Mouse (Mus musculus): ENCODE data around the gene March11. TPM values are rescaled to one million over a fixed set of nuclear protein-coding genes. Genes with fewer than 3 reads are reported as not detected.
A peak's percentile ranks its signal among the peaks of the same experiment; 100 is the strongest.

The March11 gene
- total and polyA plus RNA-seq, 2 experiments from 2014 or later = 5.6 to 6.5 TPM

- H3K9me3 ChIP-seq (ENCODE audit: low read length) = no peaks in the 10 kb centered on the region
- no peak for DNase-seq (ENCODE audit: low spot score)
- H3K4me1 ChIP-seq (ENCODE audit: insufficient read depth, low read length) = no peaks in the 10 kb centered on the region
- H3K4me3 ChIP-seq (ENCODE audit: low read depth, low read length) = no peak overlapping the region
- 77% methylated on average over 6 of the region's 6 CpGs for WGBS
- H3K9ac ChIP-seq (replicated peaks; ENCODE audit: low read length, poor library complexity, severe bottlenecking) = no peak overlapping the region
- no peak for TF ChIP-seq CTCF (IDR thresholded peaks at IDR 0.05)
- H3K27ac ChIP-seq (ENCODE audit: low read depth, low read length) = no peak overlapping the region
- no peak for ATAC-seq (ENCODE audit: low FRiP score)
- H3K27me3 ChIP-seq (ENCODE audit: insufficient read depth, low read length) = no peaks in the 10 kb centered on the region
- no peak overlapping the region for H3K4me2 ChIP-seq (ENCODE audit: low read depth, low read length, poor library complexity, severe bottlenecking)
- no peaks in the 10 kb centered on the region for H3K36me3 ChIP-seq (ENCODE audit: insufficient read depth, low read length)
Observed at GRCm38 (mm10) chr15:26340966-26341365, 32.1 kb downstream of the March11 start.

GRCm38 (mm10) chr15:26344329-26344728, 35.5 kb downstream of the March11 start:
- H3K36me3 ChIP-seq (ENCODE audit: insufficient read depth, low read length) = no peaks in the 10 kb centered on the region
- ATAC-seq (ENCODE audit: low FRiP score) = no peak
- 82% methylated on average over 5 of the region's 5 CpGs for WGBS

GRCm38 (mm10) chr15:26353656-26354055, 44.8 kb downstream of the March11 start:
- DNase-seq (ENCODE audit: low spot score) = no peak
- H3K4me1 ChIP-seq (ENCODE audit: insufficient read depth, low read length) = no peaks in the 10 kb centered on the region
- no peak overlapping the region for H3K4me3 ChIP-seq (ENCODE audit: low read depth, low read length)
- no peak for ATAC-seq (ENCODE audit: low FRiP score)
- H3K4me2 ChIP-seq (ENCODE audit: low read depth, low read length, poor library complexity, severe bottlenecking) = no peak overlapping the region
- no peak overlapping the region for H3K9ac ChIP-seq (replicated peaks; ENCODE audit: low read length, poor library complexity, severe bottlenecking)
- no peak overlapping the region for H3K27ac ChIP-seq (ENCODE audit: low read depth, low read length)
- no peaks in the 10 kb centered on the region for H3K9me3 ChIP-seq (ENCODE audit: low read length)
- H3K27me3 ChIP-seq (ENCODE audit: insufficient read depth, low read length) = no peaks in the 10 kb centered on the region
- no peak for TF ChIP-seq CTCF (IDR thresholded peaks at IDR 0.05)
- no peaks in the 10 kb centered on the region for H3K36me3 ChIP-seq (ENCODE audit: insufficient read depth, low read length)

More at GRCm38 (mm10) chr15:26344329-26344728, 35.5 kb downstream of the March11 start:
- DNase-seq (ENCODE audit: low spot score) = no peak
- Histone ChIP-seq H3K27ac (ENCODE audit: low read depth, low read length) (no peak overlapping the region), H3K4me2 (ENCODE audit: low read depth, low read length, poor library complexity, severe bottlenecking) (no peak overlapping the region), H3K4me1 (ENCODE audit: insufficient read depth, low read length) (no peaks in the 10 kb centered on the region), H3K9me3 (ENCODE audit: low read length) (no peaks in the 10 kb centered on the region), H3K4me3 (ENCODE audit: low read depth, low read length) (no peak overlapping the region), H3K27me3 (ENCODE audit: insufficient read depth, low read length) (no peaks in the 10 kb centered on the region), H3K9ac (replicated peaks; ENCODE audit: low read length, poor library complexity, severe bottlenecking) (no peak overlapping the region)
- TF ChIP-seq CTCF (IDR thresholded peaks at IDR 0.05) = no peak

- 13% methylated on average over 7 of the region's 7 CpGs for WGBS
- Histone ChIP-seq H3K4me3 (ENCODE audit: low read depth, low read length) (no peak overlapping the region), H3K4me1 (ENCODE audit: insufficient read depth, low read length) (no peaks in the 10 kb centered on the region), H3K36me3 (ENCODE audit: insufficient read depth, low read length) (no peaks in the 10 kb centered on the region), H3K27me3 (ENCODE audit: insufficient read depth, low read length) (no peaks in the 10 kb centered on the region), H3K4me2 (ENCODE audit: low read depth, low read length, poor library complexity, severe bottlenecking) (peak overlapping the region; percentile 36), H3K9ac (replicated peaks; ENCODE audit: low read length, poor library complexity, severe bottlenecking) (no peak overlapping the region), H3K27ac (ENCODE audit: low read depth, low read length) (peak overlapping the region; percentile 47; the same call in 1 of the 2 replicates), H3K9me3 (ENCODE audit: low read length) (no peaks in the 10 kb centered on the region)
- TF ChIP-seq CTCF (IDR thresholded peaks at IDR 0.05) = no peak
- peak; percentile 52 for DNase-seq (ENCODE audit: low spot score)
- ATAC-seq (ENCODE audit: low FRiP score) = peak; percentile 63
Observed at GRCm38 (mm10) chr15:26365344-26365743, 56.5 kb downstream of the March11 start.

- H3K27me3 ChIP-seq (ENCODE audit: insufficient read depth, low read length) = no peaks in the 10 kb centered on the region
- DNase-seq (ENCODE audit: low spot score) = no peak
- WGBS = 82% methylated on average over 5 of the region's 5 CpGs
Observed at GRCm38 (mm10) chr15:26366511-26366910, 57.7 kb downstream of the March11 start.

GRCm38 (mm10) chr15:26373759-26374158, 64.9 kb downstream of the March11 start:
- no peak overlapping the region for H3K9ac ChIP-seq (replicated peaks; ENCODE audit: low read length, poor library complexity, severe bottlenecking)
- no peak overlapping the region for H3K4me3 ChIP-seq (ENCODE audit: low read depth, low read length)
- H3K27ac ChIP-seq (ENCODE audit: low read depth, low read length) = no peak overlapping the region
- TF ChIP-seq CTCF (IDR thresholded peaks at IDR 0.05) = no peak
- H3K4me1 ChIP-seq (ENCODE audit: insufficient read depth, low read length) = no peaks in the 10 kb centered on the region
- H3K4me2 ChIP-seq (ENCODE audit: low read depth, low read length, poor library complexity, severe bottlenecking) = no peak overlapping the region
- no peak for ATAC-seq (ENCODE audit: low FRiP score)
- WGBS = 66% methylated on average over 5 of the region's 5 CpGs
- H3K27me3 ChIP-seq (ENCODE audit: insufficient read depth, low read length) = no peaks in the 10 kb centered on the region
- no peaks in the 10 kb centered on the region for H3K9me3 ChIP-seq (ENCODE audit: low read length)
- no peaks in the 10 kb centered on the region for H3K36me3 ChIP-seq (ENCODE audit: insufficient read depth, low read length)
- DNase-seq (ENCODE audit: low spot score) = peak; percentile 44

More at GRCm38 (mm10) chr15:26366511-26366910, 57.7 kb downstream of the March11 start:
- H3K9me3 ChIP-seq (ENCODE audit: low read length) = no peaks in the 10 kb centered on the region
- H3K27ac ChIP-seq (ENCODE audit: low read depth, low read length) = no peak overlapping the region
- no peak for ATAC-seq (ENCODE audit: low FRiP score)
- no peak overlapping the region for H3K4me3 ChIP-seq (ENCODE audit: low read depth, low read length)
- H3K4me1 ChIP-seq (ENCODE audit: insufficient read depth, low read length) = no peaks in the 10 kb centered on the region
- H3K36me3 ChIP-seq (ENCODE audit: insufficient read depth, low read length) = no peaks in the 10 kb centered on the region
- H3K9ac ChIP-seq (replicated peaks; ENCODE audit: low read length, poor library complexity, severe bottlenecking) = no peak overlapping the region
- TF ChIP-seq CTCF (IDR thresholded peaks at IDR 0.05) = no peak
- no peak overlapping the region for H3K4me2 ChIP-seq (ENCODE audit: low read depth, low read length, poor library complexity, severe bottlenecking)
